In the genomic region with DNA sequence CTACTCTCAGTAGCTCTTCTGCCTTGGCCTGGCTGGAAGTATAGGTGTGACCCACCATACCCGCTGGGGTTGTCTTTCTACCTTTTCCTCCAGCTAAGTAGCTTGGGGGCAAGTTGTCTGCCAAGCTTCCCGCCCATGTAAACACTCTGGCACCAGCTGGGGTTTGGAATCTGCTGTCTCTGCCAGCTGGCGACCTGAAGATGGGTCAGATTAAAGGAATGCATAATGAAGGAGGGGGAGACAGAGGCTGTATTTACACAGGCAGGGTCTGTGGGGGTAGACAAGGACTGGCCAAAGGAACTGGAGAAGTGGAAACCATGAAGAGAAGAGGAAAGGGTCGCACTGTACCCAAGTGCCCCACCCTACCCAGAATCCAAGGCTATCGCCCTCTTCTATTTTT, we compare ENCODE assay signal across 9 mouse cellular contexts. TPM values are rescaled to one million over a fixed set of nuclear protein-coding genes. Genes with fewer than 3 reads are reported as not detected.
DNase-seq lines count a peak whose midpoint lies in the region; ATAC-seq and TF ChIP-seq lines count a peak whose summit lies in the region.
"Had no signal": no experiment of that assay in that cellular context is flagged by ENCODE, and none has a peak within 500 bp of the region (broad histone marks: within the 10 kb centered on the region; RNA-seq: fewer than 3 reads in every experiment).

No protein-coding gene starts in this region.

- no peak for TF ChIP-seq EP300 in heart, adult 2 months (IDR thresholded peaks at IDR 0.05; ENCODE audit: insufficient read depth, low read depth, low read length)

- intact Hi-C loops in heart, adult 2 months (cut with DNase I) = no loop called here

- no peak for DNase-seq in heart, embryonic 10.5 days (ENCODE audit: low spot score)
- DNase-seq in heart, adult 2 months = no peak
- peak; percentile 67 for DNase-seq in retina, postnatal 1 day
- DNase-seq in retina, embryonic 14.5 days (ENCODE audit: low spot score) = no peak
- no peak for DNase-seq in B cell, adult 2 months
- no peak for DNase-seq in embryo, embryonic 9.5 days (ENCODE audit: extremely low spot score)

- peak overlapping the region; percentile 22; the same call in 1 of the 2 replicates for H3K4me3 ChIP-seq in heart, embryonic 10.5 days
- no peak overlapping the region for H3K4me3 ChIP-seq in heart, adult 2 months
- no peak overlapping the region for H3K4me3 ChIP-seq in hindbrain, embryonic 12.5 days
- no peak overlapping the region for H3K4me3 ChIP-seq in neural tube, embryonic 12.5 days
- H3K4me3 ChIP-seq: erythroblast, embryonic 14.5 days had no signal

- H3K79me2 ChIP-seq in heart, adult 2 months (replicated peaks; ENCODE audit: control insufficient read depth, insufficient read depth, low read length) = no peaks in the 10 kb centered on the region

- ATAC-seq in hindbrain, embryonic 12.5 days (ENCODE audit: low FRiP score) = peak; percentile 72
- ATAC-seq in neural tube, embryonic 12.5 days (ENCODE audit: low FRiP score, low read depth) = peak; percentile 58

- peak overlapping the region; percentile 65 for H3K27ac ChIP-seq in heart, embryonic 10.5 days
- no peak overlapping the region for H3K27ac ChIP-seq in heart, adult 2 months
- H3K27ac ChIP-seq in hindbrain, embryonic 12.5 days = peak overlapping the region; percentile 49
- no peak overlapping the region for H3K27ac ChIP-seq in neural tube, embryonic 12.5 days

- WGBS in heart, embryonic 10.5 days = 39% methylated on average over 5 of the region's 5 CpGs
- 52% methylated on average over 5 of the region's 5 CpGs for WGBS in heart, adult 2 months
- WGBS in hindbrain, embryonic 12.5 days = 42% methylated on average over 5 of the region's 5 CpGs
- 54% methylated on average over 5 of the region's 5 CpGs for WGBS in neural tube, embryonic 12.5 days

- H3K9me3 ChIP-seq in heart, embryonic 10.5 days = no peaks in the 10 kb centered on the region
- H3K9me3 ChIP-seq in hindbrain, embryonic 12.5 days (replicated peaks) = no peaks in the 10 kb centered on the region
- no peaks in the 10 kb centered on the region for H3K9me3 ChIP-seq in neural tube, embryonic 12.5 days

- no peak for TF ChIP-seq POLR2A in heart, adult 2 months (IDR thresholded peaks at IDR 0.05; ENCODE audit: insufficient read depth, low read depth, low read length)

- no peaks in the 10 kb centered on the region for H3K27me3 ChIP-seq in heart, embryonic 10.5 days (ENCODE audit: insufficient read depth, poor library complexity, severe bottlenecking)
- H3K27me3 ChIP-seq in heart, adult 2 months (ENCODE audit: control insufficient read depth, insufficient read depth, low read length) = no peaks in the 10 kb centered on the region
- H3K27me3 ChIP-seq in hindbrain, embryonic 12.5 days = no peaks in the 10 kb centered on the region
- H3K27me3 ChIP-seq in neural tube, embryonic 12.5 days (replicated peaks) = no peaks in the 10 kb centered on the region

- H3K36me3 ChIP-seq in heart, embryonic 10.5 days = no peaks in the 10 kb centered on the region
- H3K36me3 ChIP-seq in heart, adult 2 months (ENCODE audit: control insufficient read depth, insufficient read depth, low read length) = no peaks in the 10 kb centered on the region
- H3K36me3 ChIP-seq in hindbrain, embryonic 12.5 days = no peaks in the 10 kb centered on the region
- H3K36me3 ChIP-seq in neural tube, embryonic 12.5 days = no peaks in the 10 kb centered on the region

- H3K4me2 ChIP-seq in hindbrain, embryonic 12.5 days (replicated peaks) = no peak overlapping the region
- no peak overlapping the region for H3K4me2 ChIP-seq in neural tube, embryonic 12.5 days (replicated peaks)

- H3K9ac ChIP-seq in heart, adult 2 months (ENCODE audit: low read depth, low read length) = no peak overlapping the region
- no peak overlapping the region for H3K9ac ChIP-seq in hindbrain, embryonic 12.5 days
- H3K9ac ChIP-seq in neural tube, embryonic 12.5 days = no peak overlapping the region

- no peak for TF ChIP-seq CTCF in heart, adult 2 months (IDR thresholded peaks at IDR 0.05)

- H3K4me1 ChIP-seq in heart, embryonic 10.5 days = peaks cover 57% of the 10 kb centered on the region
- peaks cover 10% of the 10 kb centered on the region for H3K4me1 ChIP-seq in heart, adult 2 months (ENCODE audit: control insufficient read depth, insufficient read depth, low read length)
- peaks cover 22% of the 10 kb centered on the region for H3K4me1 ChIP-seq in hindbrain, embryonic 12.5 days
- peaks cover 18% of the 10 kb centered on the region for H3K4me1 ChIP-seq in neural tube, embryonic 12.5 days

RNA-seq across cellular contexts. Expression of a gene that starts 26.4 kb away (rescaled TPM):
- polyA plus RNA-seq in heart, embryonic 10.5 days (2016; fragmentation: Nextera tagmentation; extraction: Ambion mirVana) = 5.2 and 5.8 TPM in 2 replicates
- 1 to 10 TPM; 5.6 to 6.0 TPM for total RNA-seq in heart, adult 2 months (2021)
- 4.6 and 7.1 TPM in 2 replicates for polyA plus RNA-seq in heart, adult 2 months (2012; rRNA removed)
- polyA plus RNA-seq in hindbrain, embryonic 12.5 days (2016; fragmentation: Nextera tagmentation; extraction: Ambion mirVana) = 5.6 and 6.0 TPM in 2 replicates
- polyA plus RNA-seq in neural tube, embryonic 12.5 days (2016; fragmentation: Nextera tagmentation; extraction: Ambion mirVana) = 3.5 and 3.6 TPM in 2 replicates
- polyA plus RNA-seq: erythroblast, embryonic 14.5 days had no signal

Comparison
In these comparisons a context has a peak if more than half of its experiments do, and no peak if none do; other contexts are left out.
1. H3K27ac ChIP-seq: peak in heart, embryonic 10.5 days (single experiment) and hindbrain, embryonic 12.5 days (single experiment); none in heart, adult 2 months (single experiment) and neural tube, embryonic 12.5 days (single experiment).